Mouse (Mus musculus) thymus, adult 2 months (tissue): Measurements from ENCODE around the gene Ppp1r27.

Experiments
- CTCF ChIP-seq: fragments of 200-500 bp; IDR thresholded peaks from 2 replicates; pipeline ENCODE4 v1.5.1; 2012; ENCODE audit warnings: mild to moderate bottlenecking, control low read depth, low read length, moderate library complexity, borderline replicate concordance; ENCODE audit not compliant: control insufficient read depth, poor library complexity, insufficient read depth; ENCODE audit errors: extremely low read depth
- POLR2A ChIP-seq: fragments of 200-500 bp; IDR thresholded peaks from 2 replicates; pipeline ENCODE4 v1.6.1; 2012; ENCODE audit warnings: mild to moderate bottlenecking, low read length, control low read depth, moderate library complexity; ENCODE audit not compliant: control insufficient read depth, poor library complexity, insufficient read depth; ENCODE audit errors: extremely low read depth

DNA sequence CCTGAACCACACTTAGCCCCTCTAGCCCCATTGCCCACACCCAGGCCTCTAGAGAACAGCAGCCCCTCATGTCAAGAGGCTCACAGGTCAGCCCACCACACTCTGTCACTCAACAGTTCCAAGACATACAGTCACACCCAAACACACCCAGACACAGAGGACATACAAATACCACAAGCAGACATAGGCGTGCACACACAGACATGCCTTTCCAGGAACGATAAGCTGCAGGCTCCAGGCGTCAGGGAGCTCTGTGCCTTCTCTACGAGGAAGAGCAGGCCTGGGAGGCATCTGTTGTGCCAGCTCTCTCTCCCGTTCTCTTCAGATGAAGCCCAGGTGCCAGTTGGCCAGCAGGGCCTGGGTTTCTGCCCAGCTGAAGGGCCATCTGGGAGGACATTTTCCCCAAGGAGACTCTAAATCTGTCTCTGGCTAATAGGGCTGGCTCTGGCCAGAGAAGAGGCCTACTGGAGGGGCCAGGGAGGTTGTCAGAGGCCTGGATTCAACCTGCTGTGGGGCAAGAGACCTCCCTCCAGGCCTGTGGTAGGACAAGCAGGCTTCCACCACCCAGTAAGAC lies 29.9 kb downstream of the Ppp1r27 start:
- TF ChIP-seq CTCF, result no peak
- TF ChIP-seq POLR2A, result no peak
